Mouse (Mus musculus) CH12F3 (cell line): Measurements from ENCODE around the gene Ppp1r14b.

ENCODE experiments used
- in situ Hi-C: fragments of 300-500 bp; cut with MboI; formaldehyde crosslinking; loops from 2 replicates; pipeline ENCODE4 v1.14.3; 2020; ENCODE audit warnings: low sequenced_read_pairs

Gene Ppp1r14b

GRCm38 (mm10) chr19:6942764-6943163, 32.0 kb upstream of the Ppp1r14b start:
- in situ Hi-C loops = no loop called here

- in situ Hi-C loops = no loop called here
These were observed 31.1 kb upstream of the Ppp1r14b start for GRCm38 (mm10) chr19:6943709-6944108.

GRCm38 (mm10) chr19:6947742-6948141, 27.0 kb upstream of the Ppp1r14b start:
- in situ Hi-C loops = no loop called here

GRCm38 (mm10) chr19:6948186-6948585, 26.6 kb upstream of the Ppp1r14b start:
- in situ Hi-C loops = no loop called here

- in situ Hi-C loops = no loop called here
These were observed 25.2 kb upstream of the Ppp1r14b start for GRCm38 (mm10) chr19:6949532-6949931.

- in situ Hi-C loops = no loop called here
These were observed 24.8 kb upstream of the Ppp1r14b start for GRCm38 (mm10) chr19:6949951-6950350.

GRCm38 (mm10) chr19:6950613-6951153, 24.1 kb upstream of the Ppp1r14b start:
- in situ Hi-C loops = no loop called here

GRCm38 (mm10) chr19:6951381-6951968, 23.3 kb upstream of the Ppp1r14b start:
- in situ Hi-C loops = no loop called here

- in situ Hi-C loops = no loop called here
These were observed 22.6 kb upstream of the Ppp1r14b start for GRCm38 (mm10) chr19:6951994-6952711.

GRCm38 (mm10) chr19:6952712-6953037, 22.1 kb upstream of the Ppp1r14b start:
- in situ Hi-C loops = no loop called here

GRCm38 (mm10) chr19:6954046-6954445, 20.7 kb upstream of the Ppp1r14b start:
- in situ Hi-C loops = no loop called here

- in situ Hi-C loops = no loop called here
These were observed 19.3 kb upstream of the Ppp1r14b start for GRCm38 (mm10) chr19:6955424-6955823.

GRCm38 (mm10) chr19:6956461-6956860, 18.3 kb upstream of the Ppp1r14b start:
- in situ Hi-C loops = no loop called here

- in situ Hi-C loops = no loop called here
These were observed 6.1 kb upstream of the Ppp1r14b start for GRCm38 (mm10) chr19:6968491-6969271.

GRCm38 (mm10) chr19:6969291-6969664, 5.5 kb upstream of the Ppp1r14b start:
- in situ Hi-C loops = no loop called here

- in situ Hi-C loops = no loop called here
These were observed 4.9 kb upstream of the Ppp1r14b start for GRCm38 (mm10) chr19:6969665-6970381.

GRCm38 (mm10) chr19:6970460-6971085, 4.2 kb upstream of the Ppp1r14b start:
- in situ Hi-C loops = no loop called here

GRCm38 (mm10) chr19:6971644-6972043, 3.1 kb upstream of the Ppp1r14b start:
- in situ Hi-C loops = no loop called here

GRCm38 (mm10) chr19:6972247-6972917, 2.4 kb upstream of the Ppp1r14b start:
- in situ Hi-C loops = no loop called here

- in situ Hi-C loops = no loop called here
These were observed 1.1 kb upstream of the Ppp1r14b start for GRCm38 (mm10) chr19:6973581-6974190.
